Mouse (Mus musculus): ENCODE data around the gene Nono. TPM values are rescaled to one million over a fixed set of nuclear protein-coding genes. Genes with fewer than 3 reads are reported as not detected.

The Nono gene
- total and polyA plus RNA-seq, 3 experiments: 287 to 442 TPM; not detected in 1

DNA sequence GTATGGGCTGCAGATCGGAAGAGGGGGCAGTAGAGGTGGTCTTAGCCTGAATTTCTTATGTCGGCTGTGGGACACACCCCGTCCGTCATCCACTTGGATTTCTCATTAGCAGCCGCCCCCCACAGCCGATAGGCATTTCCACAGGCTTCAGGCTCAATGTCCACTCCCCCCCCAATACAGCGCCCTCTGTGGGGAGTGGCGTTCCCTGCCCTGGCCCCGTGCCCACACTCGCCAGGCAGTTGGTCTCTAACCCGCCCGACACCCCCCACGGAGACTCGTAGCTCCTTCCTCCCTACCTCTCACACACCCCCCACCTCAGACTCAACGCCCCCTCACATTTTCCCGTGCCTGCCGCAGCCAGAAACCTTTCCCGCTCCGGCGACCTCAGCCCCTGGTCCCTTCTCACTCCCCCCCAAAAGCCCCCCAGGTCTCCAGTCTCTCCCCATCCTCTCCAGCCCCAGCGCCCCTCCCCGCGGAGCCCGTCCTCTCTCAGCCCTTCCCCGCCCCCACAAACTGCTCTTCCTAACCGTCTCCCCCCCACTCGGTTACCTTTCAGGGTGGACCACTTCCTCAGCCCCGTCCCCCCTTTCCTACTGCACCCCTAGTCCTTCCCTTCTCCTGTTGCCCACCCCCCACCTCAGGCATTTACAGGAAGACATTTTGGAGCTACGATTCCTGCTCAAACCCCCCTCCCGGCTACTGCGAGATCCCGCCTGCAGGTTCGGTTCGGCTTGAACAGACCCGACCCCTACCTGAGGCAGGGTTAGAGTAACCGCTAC is 10.0 kb upstream of the Nono start:
- peaks cover 3 to 5% of the 10 kb centered on the region in 2 experiments; a peak in 2 of 4 replicates for H3K4me1 ChIP-seq (ENCODE audit: control insufficient read depth in 1 of 2, insufficient read depth in 2 of 2, low read length in 2 of 2)
- no peaks in the 10 kb centered on the region for H3K27me3 ChIP-seq (ENCODE audit: control insufficient read depth in 1 of 2, insufficient read depth in 2 of 2, low read length in 2 of 2)
- no peaks in the 10 kb centered on the region for H3K9me3 ChIP-seq (replicated peaks; ENCODE audit: insufficient read depth, low read length)
- peaks cover 7% of the 10 kb centered on the region for H3K79me2 ChIP-seq (ENCODE audit: control insufficient read depth, insufficient read depth, low read length, poor library complexity)
- H3K9ac ChIP-seq (ENCODE audit: control insufficient read depth, low read depth, low read length, poor library complexity, severe bottlenecking): peak overlapping the region; percentile 84
- TF ChIP-seq CTCF (IDR thresholded peaks at IDR 0.05 in 2 of 3, conservative IDR thresholded peaks at IDR 0.05 in 1 of 3; ENCODE audit: control insufficient read depth in 1 of 3, insufficient read depth in 1 of 3, low read depth in 2 of 3, low read length in 3 of 3, poor library complexity in 1 of 3, severe bottlenecking in 1 of 3) (peak in 2 of 3 experiments; percentile 33 to 44; a peak in 4 of 6 replicates), ZKSCAN1 (IDR thresholded peaks at IDR 0.05; ENCODE audit: low read depth, low read length) (no peak), BHLHE40 (IDR thresholded peaks at IDR 0.05; ENCODE audit: borderline replicate concordance, low read depth, low read length) (no peak)
- peak overlapping the region; percentile 79 to 84 for H3K4me3 ChIP-seq (ENCODE audit: control insufficient read depth in 1 of 2, insufficient read depth in 1 of 2, low read depth in 2 of 2, low read length in 2 of 2)
- DNase-seq (ENCODE audit: low read depth, low spot score): peak; percentile 56
- peaks cover 0 to 2% of the 10 kb centered on the region in 2 experiments; a peak in 1 of 4 replicates for H3K36me3 ChIP-seq (ENCODE audit: control insufficient read depth in 1 of 2, insufficient read depth in 2 of 2, low read length in 2 of 2)
- H3K27ac ChIP-seq (ENCODE audit: control insufficient read depth, low read depth, low read length): peak overlapping the region; percentile 44

DNA sequence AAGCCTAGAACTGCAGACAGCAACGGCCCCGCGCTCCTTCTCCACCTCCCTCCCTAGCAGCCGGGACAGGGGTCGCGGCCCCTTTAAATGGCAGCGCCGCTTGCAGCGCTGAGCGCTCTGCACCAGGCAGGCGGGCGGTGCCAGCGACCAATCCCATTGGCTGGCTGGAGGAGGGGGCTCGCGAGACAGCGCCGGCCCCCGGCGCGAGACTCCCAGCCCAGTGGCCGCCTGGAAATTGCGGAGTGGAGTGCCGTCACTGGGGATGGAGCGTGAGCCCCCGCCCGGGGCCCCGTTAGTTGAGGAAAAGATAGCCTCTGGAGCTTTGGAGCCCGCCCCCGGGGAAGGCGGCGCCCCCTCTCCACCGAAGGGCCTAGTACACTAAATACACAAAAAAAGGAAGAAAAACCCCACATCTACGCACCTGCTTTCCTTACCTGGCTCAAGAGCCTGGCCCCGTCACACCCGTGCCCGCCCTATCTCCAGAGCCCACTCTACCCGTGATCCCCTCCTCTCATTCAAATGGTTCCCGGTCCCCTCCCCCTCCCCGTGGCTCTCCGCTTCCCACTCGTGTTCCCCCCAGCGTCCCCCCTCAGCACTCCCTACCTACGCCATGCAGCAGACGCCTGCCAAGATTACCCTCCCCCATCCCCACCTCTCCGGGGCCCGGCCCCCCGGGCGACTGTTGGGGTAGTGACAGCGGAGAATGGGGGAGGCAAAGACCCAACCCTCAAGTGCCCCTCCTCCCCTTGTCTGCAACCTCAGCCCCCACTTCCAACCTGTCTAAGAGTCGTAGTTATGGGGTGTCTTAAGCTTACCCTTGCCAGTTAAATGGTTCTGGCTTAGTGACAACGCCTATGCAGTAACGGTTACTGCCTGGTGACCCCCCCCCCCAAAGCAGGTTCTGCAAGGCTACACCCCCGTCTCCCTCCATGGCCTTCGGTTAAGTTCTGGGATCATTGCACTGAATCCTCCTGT is 9.1 kb upstream of the Nono start:
- peaks cover 7% of the 10 kb centered on the region for H3K79me2 ChIP-seq (ENCODE audit: control insufficient read depth, insufficient read depth, low read length, poor library complexity)
- peak; percentile 88 for DNase-seq (ENCODE audit: low read depth, low spot score)
- H3K27ac ChIP-seq (ENCODE audit: control insufficient read depth, low read depth, low read length): peak overlapping the region; percentile 45
- peak overlapping the region; percentile 79 to 84 for H3K4me3 ChIP-seq (ENCODE audit: control insufficient read depth in 1 of 2, insufficient read depth in 1 of 2, low read depth in 2 of 2, low read length in 2 of 2)
- no peaks in the 10 kb centered on the region for H3K27me3 ChIP-seq (ENCODE audit: control insufficient read depth in 1 of 2, insufficient read depth in 2 of 2, low read length in 2 of 2)
- H3K4me1 ChIP-seq (ENCODE audit: control insufficient read depth in 1 of 2, insufficient read depth in 2 of 2, low read length in 2 of 2): peaks cover 3 to 5% of the 10 kb centered on the region in 2 experiments; a peak in 2 of 4 replicates
- H3K36me3 ChIP-seq (ENCODE audit: control insufficient read depth in 1 of 2, insufficient read depth in 2 of 2, low read length in 2 of 2): peaks cover 0 to 2% of the 10 kb centered on the region in 2 experiments; a peak in 1 of 4 replicates
- TF ChIP-seq HCFC1 (IDR thresholded peaks at IDR 0.05; ENCODE audit: low read depth, low read length) (peak; percentile 80), SIN3A (IDR thresholded peaks at IDR 0.05; ENCODE audit: low read length) (peak; percentile 87), POLR2AphosphoS5 (IDR thresholded peaks at IDR 0.05; ENCODE audit: borderline replicate concordance, low read depth, low read length) (no peak), MXI1 (IDR thresholded peaks at IDR 0.05; ENCODE audit: low read depth, low read length) (peak; percentile 16; the same call in 1 of the 2 replicates), POLR2A (IDR thresholded peaks at IDR 0.05; ENCODE audit: control insufficient read depth in 1 of 2, insufficient read depth in 1 of 2, low read depth in 1 of 2, low read length in 2 of 2, poor library complexity in 1 of 2) (peak in 1 of 2 experiments; percentile 48; a peak in 2 of 4 replicates), MAZ (IDR thresholded peaks at IDR 0.05; ENCODE audit: low read depth, low read length) (peak; percentile 63; the same call in 1 of the 2 replicates), CHD2 (IDR thresholded peaks at IDR 0.05; ENCODE audit: low read length) (peak; percentile 92), NRF1 (IDR thresholded peaks at IDR 0.05; ENCODE audit: insufficient read depth, low read depth, low read length, poor library complexity, severe bottlenecking) (no peak)
- no peaks in the 10 kb centered on the region for H3K9me3 ChIP-seq (replicated peaks; ENCODE audit: insufficient read depth, low read length)
- peak overlapping the region; percentile 84 for H3K9ac ChIP-seq (ENCODE audit: control insufficient read depth, low read depth, low read length, poor library complexity, severe bottlenecking)

Data from MEL (cell line).